Mouse (Mus musculus) CD4-positive naive resting alpha-beta T cell, adult 76 days (primary cell): ENCODE data around the gene Amotl2. TPM values are rescaled to one million over a fixed set of nuclear protein-coding genes. Genes with fewer than 3 reads are reported as not detected.

Experiments
- total RNA-seq: library from RNA; stranded (reverse); gene quantifications from one replicate; pipeline ENCODE4 v1.2.4, GENCODE M21; 2023

Gene Amotl2
- total RNA-seq = 0.21 TPM

DNA sequence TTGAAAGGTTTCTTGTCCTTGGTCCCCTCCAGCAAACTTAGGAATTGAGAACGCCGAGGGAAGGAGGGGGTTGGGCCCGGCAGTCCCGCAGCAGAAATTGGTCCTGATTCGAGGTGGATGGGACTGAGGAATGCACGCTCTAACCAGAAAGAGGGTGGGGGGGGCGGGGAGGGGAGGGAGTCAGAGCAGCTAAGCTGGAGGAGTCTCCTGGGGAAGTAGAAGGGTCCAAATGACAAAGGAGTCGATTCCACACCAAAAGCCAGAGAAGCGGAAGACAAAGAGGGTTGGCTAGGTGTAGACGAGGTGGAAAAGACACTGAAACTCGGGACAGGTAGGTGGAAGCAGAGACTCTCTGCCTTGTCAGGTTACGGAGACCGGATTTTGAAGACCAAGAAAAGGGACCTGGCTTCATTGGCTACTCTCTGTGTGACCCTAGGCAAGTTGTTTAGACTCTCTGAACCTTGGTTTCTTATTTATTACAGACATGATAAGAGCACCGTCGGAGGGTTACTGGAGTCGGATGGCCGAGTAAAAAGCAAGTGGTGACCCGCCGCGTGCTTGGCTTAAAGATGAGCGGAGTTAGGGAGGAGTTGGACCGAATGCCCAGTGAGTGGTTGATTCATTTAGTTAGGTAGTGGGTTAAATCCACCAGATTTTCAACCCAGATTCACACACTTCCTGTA is at the start of gene Amotl2:
Amotl2 (plus strand) TSS at position 192 of the 683 bp plus-strand sequence.

Other genes starting within 250 kb of the Amotl2 start
- gene Ky, start 210.9 kb upstream of the Amotl2 start, total RNA-seq = not detected
- gene Anapc13, start 90.4 kb upstream of the Amotl2 start, total RNA-seq = 43.8 TPM
- gene Cep63, start 90.1 kb upstream of the Amotl2 start, total RNA-seq = 88.5 TPM
- gene Ryk, start 118.2 kb downstream of the Amotl2 start, total RNA-seq = 1.00 TPM